Mouse (Mus musculus): ENCODE measurements at regions not wholly inside any gene's neighbourhood (a gene's known extent, or its start where the extent isn't known, plus 50 kb on each side); places are given as distances from the start of the nearest gene placed in this dataset.

GRCm38 (mm10) chr8:127885831-127886230 is 472.6 kb upstream of the Nrp1 start:
- H3K27ac ChIP-seq (ENCODE audit: low read length) = no peak overlapping the region
- 37% methylated on average over 3 of the region's 3 CpGs for WGBS
- ATAC-seq (ENCODE audit: insufficient read depth, low FRiP score) = no peak
- H3K27me3 ChIP-seq (ENCODE audit: control insufficient read depth, insufficient read depth, low read length) = no peaks in the 10 kb centered on the region
- H3K9ac ChIP-seq (ENCODE audit: low read length) = no peak overlapping the region
- no peaks in the 10 kb centered on the region for H3K9me3 ChIP-seq (replicated peaks; ENCODE audit: control insufficient read depth, low read length)
- H3K4me2 ChIP-seq (ENCODE audit: low read depth, low read length) = no peak overlapping the region
- no peaks in the 10 kb centered on the region for H3K36me3 ChIP-seq (ENCODE audit: control insufficient read depth, insufficient read depth, low read length)
- no peaks in the 10 kb centered on the region for H3K4me1 ChIP-seq (ENCODE audit: control insufficient read depth, insufficient read depth, low read length)
- H3K4me3 ChIP-seq (replicated peaks; ENCODE audit: low read length) = no peak overlapping the region

- Histone ChIP-seq H3K9ac (ENCODE audit: low read length) (no peak overlapping the region), H3K27ac (ENCODE audit: low read length) (no peak overlapping the region), H3K36me3 (ENCODE audit: control insufficient read depth, insufficient read depth, low read length) (no peaks in the 10 kb centered on the region), H3K9me3 (replicated peaks; ENCODE audit: control insufficient read depth, low read length) (no peaks in the 10 kb centered on the region), H3K4me3 (replicated peaks; ENCODE audit: low read length) (no peak overlapping the region), H3K4me2 (ENCODE audit: low read depth, low read length) (no peak overlapping the region), H3K4me1 (ENCODE audit: control insufficient read depth, insufficient read depth, low read length) (no peaks in the 10 kb centered on the region), H3K27me3 (ENCODE audit: control insufficient read depth, insufficient read depth, low read length) (no peaks in the 10 kb centered on the region)
- 59% methylated on average over 6 of the region's 6 CpGs for WGBS
- ATAC-seq (ENCODE audit: insufficient read depth, low FRiP score) = no peak
These were observed 467.7 kb upstream of the Nrp1 start for GRCm38 (mm10) chr8:127890729-127891128.

- H3K27ac ChIP-seq (ENCODE audit: low read length) = no peak overlapping the region
- no peaks in the 10 kb centered on the region for H3K4me1 ChIP-seq (ENCODE audit: control insufficient read depth, insufficient read depth, low read length)
- H3K4me2 ChIP-seq (ENCODE audit: low read depth, low read length) = no peak overlapping the region
- no peaks in the 10 kb centered on the region for H3K9me3 ChIP-seq (replicated peaks; ENCODE audit: control insufficient read depth, low read length)
- no peaks in the 10 kb centered on the region for H3K27me3 ChIP-seq (ENCODE audit: control insufficient read depth, insufficient read depth, low read length)
- ATAC-seq (ENCODE audit: insufficient read depth, low FRiP score) = no peak
- no peak overlapping the region for H3K4me3 ChIP-seq (replicated peaks; ENCODE audit: low read length)
- H3K9ac ChIP-seq (ENCODE audit: low read length) = no peak overlapping the region
- no peaks in the 10 kb centered on the region for H3K36me3 ChIP-seq (ENCODE audit: control insufficient read depth, insufficient read depth, low read length)
These were observed 464.1 kb upstream of the Nrp1 start for GRCm38 (mm10) chr8:127894284-127894683.

GRCm38 (mm10) chr8:127908436-127908835 is 450.0 kb upstream of the Nrp1 start:
- Histone ChIP-seq H3K4me1 (ENCODE audit: control insufficient read depth, insufficient read depth, low read length) (no peaks in the 10 kb centered on the region), H3K9me3 (replicated peaks; ENCODE audit: control insufficient read depth, low read length) (no peaks in the 10 kb centered on the region), H3K27ac (ENCODE audit: low read length) (no peak overlapping the region), H3K4me2 (ENCODE audit: low read depth, low read length) (no peak overlapping the region), H3K36me3 (ENCODE audit: control insufficient read depth, insufficient read depth, low read length) (no peaks in the 10 kb centered on the region), H3K27me3 (ENCODE audit: control insufficient read depth, insufficient read depth, low read length) (no peaks in the 10 kb centered on the region), H3K9ac (ENCODE audit: low read length) (no peak overlapping the region), H3K4me3 (replicated peaks; ENCODE audit: low read length) (no peak overlapping the region)
- 79% methylated on average over 5 of the region's 5 CpGs for WGBS
- ATAC-seq (ENCODE audit: insufficient read depth, low FRiP score) = no peak

GRCm38 (mm10) chr8:127909580-127909979 is 448.8 kb upstream of the Nrp1 start:
- no peaks in the 10 kb centered on the region for H3K36me3 ChIP-seq (ENCODE audit: control insufficient read depth, insufficient read depth, low read length)
- ATAC-seq (ENCODE audit: insufficient read depth, low FRiP score) = no peak
- no peak overlapping the region for H3K4me2 ChIP-seq (ENCODE audit: low read depth, low read length)
- H3K27me3 ChIP-seq (ENCODE audit: control insufficient read depth, insufficient read depth, low read length) = no peaks in the 10 kb centered on the region
- 54% methylated on average over 2 of the region's 2 CpGs for WGBS
- no peak overlapping the region for H3K4me3 ChIP-seq (replicated peaks; ENCODE audit: low read length)
- H3K9ac ChIP-seq (ENCODE audit: low read length) = no peak overlapping the region
- H3K4me1 ChIP-seq (ENCODE audit: control insufficient read depth, insufficient read depth, low read length) = no peaks in the 10 kb centered on the region
- H3K9me3 ChIP-seq (replicated peaks; ENCODE audit: control insufficient read depth, low read length) = no peaks in the 10 kb centered on the region
- H3K27ac ChIP-seq (ENCODE audit: low read length) = no peak overlapping the region

- no peak overlapping the region for H3K9ac ChIP-seq (ENCODE audit: low read length)
- H3K4me3 ChIP-seq (replicated peaks; ENCODE audit: low read length) = no peak overlapping the region
- no peaks in the 10 kb centered on the region for H3K36me3 ChIP-seq (ENCODE audit: control insufficient read depth, insufficient read depth, low read length)
- 49% methylated on average over 3 of the region's 3 CpGs for WGBS
- no peak overlapping the region for H3K27ac ChIP-seq (ENCODE audit: low read length)
- H3K4me1 ChIP-seq (ENCODE audit: control insufficient read depth, insufficient read depth, low read length) = 0 out of 2 replicates have a peak, but pooled peaks cover 2% of the 10 kb centered on the region
- no peaks in the 10 kb centered on the region for H3K27me3 ChIP-seq (ENCODE audit: control insufficient read depth, insufficient read depth, low read length)
- no peaks in the 10 kb centered on the region for H3K9me3 ChIP-seq (replicated peaks; ENCODE audit: control insufficient read depth, low read length)
- no peak overlapping the region for H3K4me2 ChIP-seq (ENCODE audit: low read depth, low read length)
- no peak for ATAC-seq (ENCODE audit: insufficient read depth, low FRiP score)
These were observed 444.3 kb upstream of the Nrp1 start for GRCm38 (mm10) chr8:127914086-127914485.

GRCm38 (mm10) chr8:127914914-127915313 is 443.5 kb upstream of the Nrp1 start:
- ATAC-seq (ENCODE audit: insufficient read depth, low FRiP score) = no peak
- no peak overlapping the region for H3K4me3 ChIP-seq (replicated peaks; ENCODE audit: low read length)
- no peak overlapping the region for H3K9ac ChIP-seq (ENCODE audit: low read length)
- H3K36me3 ChIP-seq (ENCODE audit: control insufficient read depth, insufficient read depth, low read length) = no peaks in the 10 kb centered on the region
- H3K4me1 ChIP-seq (ENCODE audit: control insufficient read depth, insufficient read depth, low read length) = 0 out of 2 replicates have a peak, but pooled peaks cover 2% of the 10 kb centered on the region
- H3K27ac ChIP-seq (ENCODE audit: low read length) = no peak overlapping the region
- H3K4me2 ChIP-seq (ENCODE audit: low read depth, low read length) = no peak overlapping the region
- 44% methylated on average over 2 of the region's 2 CpGs for WGBS
- no peaks in the 10 kb centered on the region for H3K27me3 ChIP-seq (ENCODE audit: control insufficient read depth, insufficient read depth, low read length)
- H3K9me3 ChIP-seq (replicated peaks; ENCODE audit: control insufficient read depth, low read length) = no peaks in the 10 kb centered on the region

- ATAC-seq (ENCODE audit: insufficient read depth, low FRiP score) = no peak
- H3K36me3 ChIP-seq (ENCODE audit: control insufficient read depth, insufficient read depth, low read length) = no peaks in the 10 kb centered on the region
- H3K4me3 ChIP-seq (replicated peaks; ENCODE audit: low read length) = no peak overlapping the region
- no peaks in the 10 kb centered on the region for H3K27me3 ChIP-seq (ENCODE audit: control insufficient read depth, insufficient read depth, low read length)
- no peak overlapping the region for H3K27ac ChIP-seq (ENCODE audit: low read length)
- no peak overlapping the region for H3K9ac ChIP-seq (ENCODE audit: low read length)
- 16% methylated on average over 2 of the region's 2 CpGs for WGBS
- no peaks in the 10 kb centered on the region for H3K9me3 ChIP-seq (replicated peaks; ENCODE audit: control insufficient read depth, low read length)
- H3K4me2 ChIP-seq (ENCODE audit: low read depth, low read length) = no peak overlapping the region
- 0 out of 2 replicates have a peak, but pooled peaks cover 2% of the 10 kb centered on the region for H3K4me1 ChIP-seq (ENCODE audit: control insufficient read depth, insufficient read depth, low read length)
These were observed 442.8 kb upstream of the Nrp1 start for GRCm38 (mm10) chr8:127915591-127916028.

- no peak overlapping the region for H3K4me2 ChIP-seq (ENCODE audit: low read depth, low read length)
- no peak overlapping the region for H3K4me3 ChIP-seq (replicated peaks; ENCODE audit: low read length)
- no peaks in the 10 kb centered on the region for H3K27me3 ChIP-seq (ENCODE audit: control insufficient read depth, insufficient read depth, low read length)
- WGBS = 77% methylated on average over 1 of the region's 1 CpGs
- no peak overlapping the region for H3K27ac ChIP-seq (ENCODE audit: low read length)
- no peaks in the 10 kb centered on the region for H3K4me1 ChIP-seq (ENCODE audit: control insufficient read depth, insufficient read depth, low read length)
- ATAC-seq (ENCODE audit: insufficient read depth, low FRiP score) = no peak
- no peak overlapping the region for H3K9ac ChIP-seq (ENCODE audit: low read length)
- H3K9me3 ChIP-seq (replicated peaks; ENCODE audit: control insufficient read depth, low read length) = no peaks in the 10 kb centered on the region
- H3K36me3 ChIP-seq (ENCODE audit: control insufficient read depth, insufficient read depth, low read length) = no peaks in the 10 kb centered on the region
These were observed 436.5 kb upstream of the Nrp1 start for GRCm38 (mm10) chr8:127921925-127922324.

- Histone ChIP-seq H3K4me1 (ENCODE audit: control insufficient read depth, insufficient read depth, low read length) (no peaks in the 10 kb centered on the region), H3K4me2 (ENCODE audit: low read depth, low read length) (no peak overlapping the region), H3K36me3 (ENCODE audit: control insufficient read depth, insufficient read depth, low read length) (no peaks in the 10 kb centered on the region), H3K27ac (ENCODE audit: low read length) (no peak overlapping the region), H3K27me3 (ENCODE audit: control insufficient read depth, insufficient read depth, low read length) (no peaks in the 10 kb centered on the region), H3K4me3 (replicated peaks; ENCODE audit: low read length) (no peak overlapping the region), H3K9ac (ENCODE audit: low read length) (no peak overlapping the region), H3K9me3 (replicated peaks; ENCODE audit: control insufficient read depth, low read length) (no peaks in the 10 kb centered on the region)
- no peak for ATAC-seq (ENCODE audit: insufficient read depth, low FRiP score)
- 79% methylated on average over 4 of the region's 4 CpGs for WGBS
These were observed 435.1 kb upstream of the Nrp1 start for GRCm38 (mm10) chr8:127923321-127923720.

All from stomach, embryonic 16.5 days (tissue).